Mouse (Mus musculus): Measurements from ENCODE around the gene Gbe1. TPM values are rescaled to one million over a fixed set of nuclear protein-coding genes. Genes with fewer than 3 reads are reported as not detected.

Gene Gbe1
- 10 to 100 TPM; 53.8 to 70.1 TPM for total RNA-seq (2021)
- long read RNA-seq, experiment 1, partial matches to known transcripts, result 3 of 48 reads
- long read RNA-seq, experiment 1, other reads (novel, unspliced or antisense), result 45 of 48 reads
- long read RNA-seq, experiment 2, partial matches to known transcripts, result 5 of 117 reads
- long read RNA-seq, experiment 2, other reads (novel, unspliced or antisense), result 111 of 117 reads

DNA sequence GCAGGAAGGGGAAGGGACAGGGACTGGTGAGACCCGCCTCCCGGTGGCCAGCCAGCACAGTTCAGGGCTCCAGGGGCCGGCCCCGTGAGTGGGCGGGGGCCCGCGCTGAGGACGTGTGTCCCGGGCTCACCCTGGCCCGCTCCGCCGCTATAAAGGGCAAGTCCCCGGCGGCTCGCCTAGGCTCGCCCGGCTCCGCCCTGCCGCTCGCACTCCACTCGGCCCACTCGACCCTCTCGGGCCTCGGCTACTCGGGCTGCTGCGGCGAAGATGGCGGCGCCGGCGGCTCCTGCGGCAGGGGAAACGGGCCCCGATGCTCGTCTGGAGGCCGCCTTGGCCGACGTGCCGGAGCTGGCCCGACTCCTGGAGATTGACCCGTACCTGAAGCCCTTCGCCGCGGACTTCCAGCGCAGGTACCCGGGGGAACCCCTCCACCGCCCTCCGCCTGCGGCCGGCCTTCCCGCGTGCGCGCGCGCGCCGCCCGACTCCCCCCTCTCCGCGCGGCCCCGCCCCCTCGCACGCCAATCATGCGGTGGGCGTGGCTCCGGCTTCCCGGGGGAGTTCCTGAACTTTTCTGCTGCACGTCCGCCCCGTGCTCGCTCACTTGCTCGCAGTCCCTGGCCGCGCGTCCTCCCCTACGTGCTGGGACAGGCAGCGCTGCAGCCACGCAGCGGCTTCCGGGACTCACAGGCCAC is at the start of gene Gbe1:
Gene Gbe1 (plus strand): TSS at position 64 of the 692 bp plus-strand sequence.
- DNase-seq (ENCODE audit: low spot score), result peak; percentile 93

DNA sequence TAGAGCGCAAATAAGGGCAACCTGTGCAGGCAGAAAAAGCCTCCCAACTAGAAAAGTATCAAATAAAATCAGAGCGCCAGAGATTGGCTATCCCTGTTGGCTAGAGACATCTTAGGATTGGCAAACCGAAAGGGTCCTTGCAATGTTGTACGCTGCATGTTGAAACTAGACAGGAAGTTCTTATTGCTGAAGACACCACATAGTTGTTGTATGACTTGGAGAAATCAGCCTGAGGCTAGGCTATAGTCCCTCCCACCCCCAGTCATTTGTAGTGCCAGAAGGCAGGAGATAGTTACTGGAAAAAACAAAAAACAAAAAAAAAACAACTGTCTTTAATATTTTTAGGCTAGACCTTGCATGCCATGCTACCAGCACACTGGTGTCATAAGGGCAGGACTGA is 3.1 kb upstream of the Gbe1 start:
- DNase-seq (ENCODE audit: low spot score), result no peak

DNA sequence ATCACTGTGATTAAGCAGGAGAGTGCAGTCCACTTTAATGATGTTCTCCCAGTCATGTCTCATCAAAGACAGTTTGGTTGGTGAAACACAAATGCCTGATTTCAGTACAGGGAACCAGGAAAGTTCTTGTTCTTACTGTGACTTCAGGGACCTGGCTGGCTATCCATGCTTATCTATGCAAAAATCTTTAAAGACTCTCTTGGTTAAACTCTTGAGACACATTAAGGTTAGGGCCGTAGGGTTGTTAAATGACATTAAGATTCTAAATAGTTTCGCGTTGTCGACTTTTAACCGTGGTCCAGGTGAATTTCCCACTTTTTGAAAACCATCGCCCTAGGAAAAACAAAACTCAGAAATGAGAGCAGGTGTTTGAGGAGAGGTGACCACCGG is 258 bp upstream of the Gbe1 start:
- DNase-seq (ENCODE audit: low spot score), result peak; percentile 25

GRCm38 (mm10) chr16:70314578-70314930 is 805 bp downstream of the Gbe1 start:
- DNase-seq (ENCODE audit: low spot score), result no peak

GRCm38 (mm10) chr16:70315261-70315660 is 1.5 kb downstream of the Gbe1 start:
- DNase-seq (ENCODE audit: low spot score), result no peak

GRCm38 (mm10) chr16:70315862-70316390 is 2.2 kb downstream of the Gbe1 start:
- DNase-seq (ENCODE audit: low spot score), result no peak

DNA sequence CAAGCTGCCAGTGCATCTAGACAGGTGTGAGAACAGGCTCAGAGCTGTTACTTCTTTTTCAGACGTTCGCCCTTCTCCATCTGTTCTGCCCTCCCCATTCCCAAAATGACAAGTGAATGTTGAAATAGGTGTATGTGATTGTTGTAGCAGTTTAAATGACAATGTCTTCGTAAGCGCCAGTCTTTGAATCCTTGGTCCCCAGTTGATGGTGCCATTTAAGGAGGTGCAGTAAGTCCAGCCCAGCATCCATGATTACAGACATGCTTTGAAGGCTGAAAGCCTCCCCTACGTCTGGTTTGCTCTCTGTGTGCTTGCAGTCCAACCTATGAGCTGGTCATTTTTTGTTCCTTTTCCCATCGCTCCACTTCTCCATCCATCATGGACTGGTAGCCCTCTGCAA is 5.6 kb downstream of the Gbe1 start:
- no peak for DNase-seq (ENCODE audit: low spot score)

DNA sequence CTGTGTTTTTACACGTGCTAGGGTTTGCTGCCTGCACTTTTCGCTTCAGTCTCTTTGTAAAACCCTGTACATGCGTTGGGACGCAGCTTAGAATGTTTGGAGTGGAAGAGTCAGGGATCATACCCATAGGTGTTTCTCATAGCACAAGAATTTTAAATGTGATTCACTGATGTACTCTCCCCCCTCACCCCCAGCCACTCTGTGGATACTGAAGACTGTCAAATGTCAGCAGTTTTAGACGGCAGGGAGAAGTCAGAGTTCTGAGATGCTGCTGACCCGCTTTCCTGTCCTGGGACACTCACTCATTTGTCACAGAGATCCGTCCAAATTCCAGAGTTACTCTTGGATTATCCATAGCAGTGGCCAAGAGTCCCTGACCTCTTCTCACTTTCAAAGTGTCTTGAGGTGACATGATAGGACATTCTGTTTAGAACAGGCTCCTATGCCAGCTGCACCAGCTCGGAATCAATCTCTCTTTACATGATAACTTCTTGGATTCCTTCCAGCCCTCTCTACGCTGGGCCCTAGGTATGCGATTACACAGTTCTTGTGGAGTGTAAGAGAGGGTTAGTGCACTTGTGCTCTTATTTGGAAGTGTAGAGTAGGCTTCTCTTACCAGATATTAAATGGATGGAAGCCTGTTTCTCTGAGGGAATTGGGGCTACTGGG is 7.0 kb downstream of the Gbe1 start:
- DNase-seq (ENCODE audit: low spot score), result peak; percentile 66

DNA sequence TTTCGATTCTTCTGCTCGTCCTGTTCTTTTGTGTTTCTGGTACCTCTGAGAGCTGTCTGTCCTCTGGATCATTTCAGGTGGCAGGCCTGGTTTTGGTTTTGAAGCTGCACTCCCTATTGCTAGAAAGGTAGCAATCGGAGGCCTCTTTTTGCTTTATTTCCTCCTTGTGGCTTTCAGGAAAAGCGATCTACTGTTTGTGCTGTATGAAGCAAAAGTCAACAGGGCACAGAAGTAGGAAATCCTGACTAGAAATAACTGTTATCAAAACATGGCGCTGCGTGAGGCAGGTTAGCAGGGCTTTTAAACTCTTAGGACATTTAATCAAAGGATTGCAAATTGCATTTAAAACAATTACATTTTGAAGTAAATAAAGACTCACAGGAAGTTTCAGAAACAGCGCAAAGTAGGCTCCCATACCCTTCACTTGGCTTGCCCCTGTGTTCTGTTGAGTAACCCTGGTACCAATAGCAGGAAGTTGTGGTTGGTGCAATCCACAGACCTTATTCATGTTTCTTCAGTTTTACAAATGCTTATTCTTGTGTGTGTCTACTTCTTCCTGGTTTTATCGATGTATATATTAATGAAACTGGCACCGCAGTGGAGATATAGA is 12.7 kb downstream of the Gbe1 start:
- DNase-seq (ENCODE audit: low spot score), result no peak

- DNase-seq (ENCODE audit: low spot score), result no peak
These were observed 14.8 kb downstream of the Gbe1 start for GRCm38 (mm10) chr16:70328566-70328965.

GRCm38 (mm10) chr16:70329036-70329435 is 15.3 kb downstream of the Gbe1 start:
- no peak for DNase-seq (ENCODE audit: low spot score)

GRCm38 (mm10) chr16:70329471-70329870 is 15.7 kb downstream of the Gbe1 start:
- peak; percentile 41 for DNase-seq (ENCODE audit: low spot score)

DNA sequence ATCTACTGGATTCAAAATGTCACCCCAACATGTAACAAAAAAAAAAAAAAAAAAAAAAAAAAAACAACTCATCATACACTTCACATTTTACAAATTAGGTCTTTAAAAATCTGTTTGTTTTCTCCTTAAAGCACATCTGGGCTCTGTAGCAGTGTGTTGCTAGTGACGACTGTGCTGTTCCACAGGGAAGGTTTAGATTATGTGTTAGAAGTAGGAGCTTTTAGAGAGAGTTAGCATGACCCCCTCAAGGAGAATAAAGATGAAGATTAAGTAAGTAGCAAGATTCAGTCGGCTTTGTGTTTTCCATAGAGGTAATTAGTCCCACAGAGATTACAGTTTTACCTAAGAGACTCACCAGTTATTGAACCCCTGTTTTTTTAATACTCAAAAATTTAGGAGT is 16.3 kb downstream of the Gbe1 start:
- DNase-seq (ENCODE audit: low spot score), result no peak

DNA sequence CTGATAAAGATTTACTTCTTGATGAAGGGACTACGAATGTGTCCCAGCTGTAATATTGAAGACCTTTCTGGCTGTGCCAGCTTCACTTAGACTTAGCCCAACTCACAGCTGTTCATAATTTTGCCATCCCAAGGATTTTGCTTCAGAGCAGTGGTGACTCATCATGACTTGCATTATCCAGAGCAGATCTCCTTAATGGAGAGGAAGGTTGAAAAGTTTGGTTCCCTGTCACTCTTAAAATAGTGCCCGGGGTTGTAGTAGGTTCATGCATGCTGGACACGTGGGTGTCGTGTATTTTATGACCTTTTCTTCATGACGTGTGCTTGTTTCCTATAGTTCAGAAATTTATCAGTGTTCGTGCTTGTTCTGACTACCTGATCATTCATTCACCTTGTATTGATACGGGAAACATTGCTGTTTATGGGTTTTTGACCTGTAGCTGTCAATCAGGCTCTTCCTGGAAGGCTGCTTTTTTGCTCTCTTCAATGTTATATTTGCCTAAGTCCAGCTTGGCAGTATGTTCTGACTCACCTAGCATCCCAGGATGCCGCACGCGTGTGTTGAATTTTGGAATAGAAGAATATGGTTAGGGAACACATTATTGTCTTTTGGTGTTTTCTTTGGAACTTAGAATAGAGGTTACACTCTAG is 17.0 kb downstream of the Gbe1 start:
- DNase-seq (ENCODE audit: low spot score), result no peak

DNA sequence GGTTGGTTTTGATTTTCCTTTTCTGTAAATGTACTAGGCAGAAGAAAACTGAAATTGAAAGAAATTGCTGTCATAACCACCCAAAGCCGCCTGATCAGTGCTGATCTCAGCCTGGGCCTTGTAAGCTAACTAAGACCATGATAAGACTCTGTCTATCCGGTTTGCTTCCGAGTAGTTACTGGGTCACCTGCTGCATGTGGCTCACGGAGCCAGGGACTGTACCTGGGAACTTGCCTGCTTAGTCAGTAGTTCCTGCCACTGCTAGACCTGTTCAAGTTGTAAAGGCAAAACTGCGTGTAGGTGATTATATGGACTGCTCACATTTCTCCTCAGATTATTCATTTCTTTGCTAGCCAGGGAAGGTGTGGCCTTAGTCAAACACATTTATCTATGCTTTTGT is 21.1 kb downstream of the Gbe1 start:
- DNase-seq (ENCODE audit: low spot score), result no peak

- DNase-seq (ENCODE audit: low spot score), result no peak
These were observed 21.7 kb downstream of the Gbe1 start for GRCm38 (mm10) chr16:70335472-70335871.

DNA sequence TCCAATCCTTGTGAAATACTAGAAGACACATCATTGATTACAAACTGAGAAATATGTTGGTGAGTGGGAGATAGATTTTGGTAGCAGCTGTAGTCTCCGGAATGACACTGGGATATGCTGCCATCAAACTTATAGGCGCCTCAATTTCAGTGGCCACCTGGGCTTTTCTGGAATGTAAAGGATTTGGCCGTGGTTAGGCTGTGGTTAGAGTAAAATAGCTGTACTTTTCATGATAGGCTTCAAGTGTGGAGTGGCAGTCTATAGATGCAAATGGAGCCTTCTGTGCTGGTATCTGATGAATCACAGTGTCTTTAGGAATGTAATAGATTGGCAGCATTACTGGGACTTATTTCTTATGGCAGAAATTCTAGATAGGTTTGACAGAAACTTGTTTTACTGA is 23.9 kb downstream of the Gbe1 start:
- DNase-seq (ENCODE audit: low spot score), result no peak

- no peak for DNase-seq (ENCODE audit: low spot score)
These were observed 30.7 kb downstream of the Gbe1 start for GRCm38 (mm10) chr16:70344496-70344895.

DNA sequence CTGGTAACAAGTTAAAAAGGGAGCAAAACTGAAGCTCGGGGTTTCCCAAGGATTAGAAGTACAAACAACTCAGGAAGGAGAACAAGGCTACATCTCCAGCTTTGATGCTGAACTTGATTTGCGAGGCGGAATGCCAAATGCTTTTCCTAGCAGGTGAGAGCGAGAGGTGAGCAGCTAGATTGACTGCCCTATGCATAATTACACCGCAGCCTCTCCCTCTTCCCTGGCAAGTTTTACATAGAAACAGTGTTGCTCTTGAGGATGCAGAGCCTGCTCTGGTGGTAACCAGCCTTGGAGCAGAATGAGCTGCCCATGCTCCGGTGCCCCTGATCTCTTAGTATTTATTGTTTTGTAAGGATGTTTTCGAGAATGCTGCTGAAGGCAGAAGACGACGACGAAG is 31.9 kb downstream of the Gbe1 start:
- no peak for DNase-seq (ENCODE audit: low spot score)

DNA sequence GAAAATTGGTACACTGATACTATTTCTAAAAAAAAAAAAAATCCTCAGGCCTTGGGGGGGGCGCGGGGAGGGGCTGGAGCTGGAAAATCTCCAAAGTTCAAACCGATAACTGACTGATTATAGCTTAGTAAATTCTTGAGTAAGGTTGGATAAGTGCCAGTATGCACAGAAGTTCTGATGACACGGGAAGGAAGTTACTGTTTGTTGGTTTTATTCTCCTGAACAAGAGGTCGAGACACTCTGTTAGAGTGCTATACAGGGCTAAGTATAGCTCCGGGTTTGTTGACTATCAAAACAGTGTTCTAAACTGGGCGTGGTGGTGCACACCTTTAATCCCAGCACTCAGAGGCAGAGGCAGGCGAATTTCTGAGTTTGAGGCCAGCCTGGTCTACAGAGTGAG is 36.3 kb downstream of the Gbe1 start:
- DNase-seq (ENCODE audit: low spot score), result no peak

DNA sequence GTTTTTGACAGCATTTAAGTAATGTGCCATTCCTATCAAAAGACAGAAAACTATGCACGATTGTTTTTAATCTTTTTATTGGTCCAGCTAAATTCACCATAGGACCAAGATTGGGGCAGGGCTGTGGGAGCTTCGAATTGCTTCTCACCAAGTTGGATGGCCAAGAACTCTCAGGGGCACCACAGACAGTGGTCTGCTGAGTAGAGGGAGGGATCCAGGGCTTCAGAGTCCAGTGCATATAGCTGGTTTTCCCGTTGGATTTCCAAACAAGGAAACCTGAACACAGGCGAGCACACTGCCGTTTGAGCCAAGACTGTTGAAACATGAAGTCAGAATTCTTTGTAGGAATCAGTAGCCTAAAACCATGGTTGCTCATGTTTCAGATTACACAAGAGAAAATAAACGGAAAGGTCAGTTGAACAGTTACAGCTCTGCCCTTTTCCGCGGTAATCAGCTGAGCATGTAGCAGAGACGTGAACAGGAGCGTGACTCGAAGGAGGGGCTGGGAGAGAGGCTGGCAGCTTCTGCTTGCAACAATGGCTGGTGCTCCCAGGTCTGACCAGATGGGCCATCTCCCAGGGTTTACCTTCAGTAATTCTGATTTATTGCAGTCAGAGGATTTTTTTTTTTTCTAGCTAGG is 38.0 kb downstream of the Gbe1 start:
- peak; percentile 62 for DNase-seq (ENCODE audit: low spot score)

All from gastrocnemius, adult 18-20 months (tissue).